Mouse (Mus musculus): Measurements from ENCODE around the gene Asic1. TPM values are rescaled to one million over a fixed set of nuclear protein-coding genes. Genes with fewer than 3 reads are reported as not detected.
A peak's percentile ranks its signal among the peaks of the same experiment; 100 is the strongest.

Asic1 gene
- polyA plus RNA-seq, 1 experiment: not detected

- 0 out of 2 replicates have a peak within 1 kb of the TSS, but pooled peaks have one; percentile 20 for H3K27ac ChIP-seq (ENCODE audit: control insufficient read depth, insufficient read depth, low read depth, low read length, poor library complexity)
- WGBS: 60% methylated on average over 11 of the region's 11 CpGs
- TF ChIP-seq POLR2A (IDR thresholded peaks at IDR 0.05; ENCODE audit: borderline replicate concordance, control insufficient read depth, low read depth, low read length): no peak
- TF ChIP-seq CTCF (IDR thresholded peaks at IDR 0.05; ENCODE audit: control insufficient read depth, insufficient read depth, low read length): peak; percentile 82
- no peaks in the 10 kb centered on the region; the same call in none of the 2 replicates for H3K4me1 ChIP-seq (ENCODE audit: control insufficient read depth, insufficient read depth, low read length)
- H3K4me3 ChIP-seq (replicated peaks; ENCODE audit: control insufficient read depth, low read depth, low read length): no peak within 1 kb of the TSS
These were observed 35.4 kb downstream of the Asic1 start, which contains the start of gene Gm17349 for GRCm38 (mm10) chr15:99705440-99706048. Gene Gm17349, minus strand, starts transcription at chr15:99705490.

- Histone ChIP-seq H3K27ac (ENCODE audit: control insufficient read depth, insufficient read depth, low read depth, low read length, poor library complexity) (no peak overlapping the region), H3K4me3 (replicated peaks; ENCODE audit: control insufficient read depth, low read depth, low read length) (no peak overlapping the region), H3K4me1 (ENCODE audit: control insufficient read depth, insufficient read depth, low read length) (no peaks in the 10 kb centered on the region; the same call in 1 of the 2 replicates)
- 90% methylated on average over 13 of the region's 13 CpGs for WGBS
- TF ChIP-seq CTCF (IDR thresholded peaks at IDR 0.05; ENCODE audit: control insufficient read depth, insufficient read depth, low read length): no peak
- no peak for TF ChIP-seq POLR2A (IDR thresholded peaks at IDR 0.05; ENCODE audit: borderline replicate concordance, control insufficient read depth, low read depth, low read length)
These were observed 38.0 kb downstream of the Asic1 start for GRCm38 (mm10) chr15:99708176-99708575.

GRCm38 (mm10) chr15:99710221-99711190 lies 40.3 kb downstream of the Asic1 start:
- H3K27ac ChIP-seq (ENCODE audit: control insufficient read depth, insufficient read depth, low read depth, low read length, poor library complexity): no peak overlapping the region
- no peak overlapping the region for H3K4me3 ChIP-seq (replicated peaks; ENCODE audit: control insufficient read depth, low read depth, low read length)
- TF ChIP-seq CTCF (IDR thresholded peaks at IDR 0.05; ENCODE audit: control insufficient read depth, insufficient read depth, low read length): no peak
- no peak for TF ChIP-seq POLR2A (IDR thresholded peaks at IDR 0.05; ENCODE audit: borderline replicate concordance, control insufficient read depth, low read depth, low read length)
- WGBS: 87% methylated on average over 10 of the region's 10 CpGs
- no peaks in the 10 kb centered on the region; the same call in none of the 2 replicates for H3K4me1 ChIP-seq (ENCODE audit: control insufficient read depth, insufficient read depth, low read length)

GRCm38 (mm10) chr15:99711491-99711890 lies 41.3 kb downstream of the Asic1 start:
- TF ChIP-seq POLR2A (IDR thresholded peaks at IDR 0.05; ENCODE audit: borderline replicate concordance, control insufficient read depth, low read depth, low read length) (no peak), CTCF (IDR thresholded peaks at IDR 0.05; ENCODE audit: control insufficient read depth, insufficient read depth, low read length) (no peak)
- Histone ChIP-seq H3K4me3 (replicated peaks; ENCODE audit: control insufficient read depth, low read depth, low read length) (no peak overlapping the region), H3K27ac (ENCODE audit: control insufficient read depth, insufficient read depth, low read depth, low read length, poor library complexity) (no peak overlapping the region), H3K4me1 (ENCODE audit: control insufficient read depth, insufficient read depth, low read length) (peaks cover 2% of the 10 kb centered on the region)
- WGBS: 70% methylated on average over 3 of the region's 3 CpGs

- no peak for TF ChIP-seq CTCF (IDR thresholded peaks at IDR 0.05; ENCODE audit: control insufficient read depth, insufficient read depth, low read length)
- no peak for TF ChIP-seq POLR2A (IDR thresholded peaks at IDR 0.05; ENCODE audit: borderline replicate concordance, control insufficient read depth, low read depth, low read length)
- Histone ChIP-seq H3K4me1 (ENCODE audit: control insufficient read depth, insufficient read depth, low read length) (peaks cover 2% of the 10 kb centered on the region), H3K27ac (ENCODE audit: control insufficient read depth, insufficient read depth, low read depth, low read length, poor library complexity) (no peak overlapping the region), H3K4me3 (replicated peaks; ENCODE audit: control insufficient read depth, low read depth, low read length) (no peak overlapping the region)
- WGBS: 86% methylated on average over 13 of the region's 13 CpGs
These were observed 42.7 kb downstream of the Asic1 start for GRCm38 (mm10) chr15:99712666-99713559.

DNA sequence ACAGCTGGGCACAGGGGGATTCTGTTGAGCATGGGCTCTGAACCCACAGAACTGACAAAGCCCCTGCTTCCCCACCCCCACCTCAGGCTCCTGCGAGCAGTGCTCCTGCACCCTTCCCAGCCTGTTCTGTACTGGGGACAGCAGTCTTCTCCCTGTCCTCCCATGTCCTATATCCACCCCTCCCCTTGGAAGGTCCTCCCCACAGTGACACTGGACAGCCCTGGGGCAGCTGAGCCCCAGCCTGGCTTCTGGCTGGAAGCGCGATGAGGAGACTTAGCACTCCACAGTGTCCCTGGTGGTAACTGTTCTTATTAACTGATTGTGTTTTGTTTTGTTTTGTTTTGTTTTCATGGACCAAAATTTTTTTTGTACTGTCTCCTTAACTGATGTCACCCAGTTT lies 43.4 kb downstream of the Asic1 start:
- Histone ChIP-seq H3K4me1 (ENCODE audit: control insufficient read depth, insufficient read depth, low read length) (peaks cover 2% of the 10 kb centered on the region), H3K27ac (ENCODE audit: control insufficient read depth, insufficient read depth, low read depth, low read length, poor library complexity) (no peak overlapping the region), H3K4me3 (replicated peaks; ENCODE audit: control insufficient read depth, low read depth, low read length) (no peak overlapping the region)
- WGBS: 91% methylated on average over 3 of the region's 3 CpGs
- TF ChIP-seq CTCF (IDR thresholded peaks at IDR 0.05; ENCODE audit: control insufficient read depth, insufficient read depth, low read length): no peak
- TF ChIP-seq POLR2A (IDR thresholded peaks at IDR 0.05; ENCODE audit: borderline replicate concordance, control insufficient read depth, low read depth, low read length): no peak

DNA sequence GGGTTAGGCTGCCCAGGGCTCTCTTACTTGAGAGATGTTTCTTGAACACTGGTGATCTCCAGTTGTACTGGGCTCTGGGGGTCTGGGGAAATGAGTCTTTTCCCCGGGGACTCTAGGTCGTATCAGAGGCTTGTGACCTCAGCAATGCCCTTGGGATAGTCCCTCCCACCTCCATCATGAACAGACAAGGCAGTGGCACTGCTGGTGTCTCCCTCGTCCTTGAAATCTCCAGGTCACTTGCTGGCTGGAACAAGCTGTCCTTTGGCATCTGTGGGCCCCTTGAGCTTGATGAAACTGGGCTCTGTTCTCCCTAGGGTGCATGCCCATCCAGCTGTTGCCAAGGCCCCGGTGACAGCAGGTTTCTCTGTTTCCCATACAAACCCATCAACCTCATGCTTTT lies 44.0 kb downstream of the Asic1 start:
- TF ChIP-seq POLR2A (IDR thresholded peaks at IDR 0.05; ENCODE audit: borderline replicate concordance, control insufficient read depth, low read depth, low read length): no peak
- no peak for TF ChIP-seq CTCF (IDR thresholded peaks at IDR 0.05; ENCODE audit: control insufficient read depth, insufficient read depth, low read length)
- Histone ChIP-seq H3K27ac (ENCODE audit: control insufficient read depth, insufficient read depth, low read depth, low read length, poor library complexity) (no peak overlapping the region), H3K4me3 (replicated peaks; ENCODE audit: control insufficient read depth, low read depth, low read length) (no peak overlapping the region), H3K4me1 (ENCODE audit: control insufficient read depth, insufficient read depth, low read length) (peaks cover 2% of the 10 kb centered on the region)
- WGBS: 67% methylated on average over 4 of the region's 4 CpGs
